Mouse (Mus musculus): Measurements from ENCODE around the gene Snn. TPM values are rescaled to one million over a fixed set of nuclear protein-coding genes. Genes with fewer than 3 reads are reported as not detected.

The Snn gene
- total and polyA plus RNA-seq, 3 experiments: 22.6 to 32.3 (median 23.9) TPM

DNA sequence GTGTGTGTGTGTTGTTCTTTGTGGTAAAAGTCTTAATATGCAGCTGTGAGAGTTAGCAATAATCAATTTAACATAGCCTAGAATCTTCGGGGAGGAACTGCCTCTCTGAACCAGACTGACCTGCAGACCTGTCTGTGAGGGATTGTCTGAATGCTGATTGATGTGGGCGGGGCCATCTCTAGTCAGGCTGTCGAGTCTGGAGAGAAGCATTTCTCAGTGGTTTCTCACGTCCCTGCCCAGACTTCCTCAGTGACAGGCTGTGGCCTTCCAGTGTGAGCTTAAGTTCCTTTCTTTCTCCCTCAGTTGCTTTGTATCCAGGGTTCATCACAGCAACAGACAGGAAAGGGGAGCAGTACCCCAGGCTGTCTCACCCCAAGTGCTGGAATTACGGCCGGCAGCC is 6.3 kb upstream of the Snn start:
- Histone ChIP-seq H3K4me1 (ENCODE audit: control insufficient read depth, insufficient read depth, low read length) (no peaks in the 10 kb centered on the region), H3K36me3 (ENCODE audit: control insufficient read depth, insufficient read depth, low read length) (no peaks in the 10 kb centered on the region), H3K4me3 (no peak overlapping the region), H3K27ac (no peak overlapping the region), H3K27me3 (ENCODE audit: control insufficient read depth, insufficient read depth, low read length) (no peaks in the 10 kb centered on the region), H3K79me2 (replicated peaks; ENCODE audit: control insufficient read depth, insufficient read depth, low read length) (no peaks in the 10 kb centered on the region), H3K9ac (ENCODE audit: low read depth, low read length) (no peak overlapping the region)
- no peak for DNase-seq
- intact Hi-C loops (cut with DNase I): no loop called here
- TF ChIP-seq EP300 (IDR thresholded peaks at IDR 0.05; ENCODE audit: insufficient read depth, low read depth, low read length): no peak
- TF ChIP-seq CTCF (IDR thresholded peaks at IDR 0.05): no peak
- no peak for TF ChIP-seq POLR2A (IDR thresholded peaks at IDR 0.05; ENCODE audit: insufficient read depth, low read depth, low read length)
- WGBS: 81% methylated on average over 6 of the region's 6 CpGs

DNA sequence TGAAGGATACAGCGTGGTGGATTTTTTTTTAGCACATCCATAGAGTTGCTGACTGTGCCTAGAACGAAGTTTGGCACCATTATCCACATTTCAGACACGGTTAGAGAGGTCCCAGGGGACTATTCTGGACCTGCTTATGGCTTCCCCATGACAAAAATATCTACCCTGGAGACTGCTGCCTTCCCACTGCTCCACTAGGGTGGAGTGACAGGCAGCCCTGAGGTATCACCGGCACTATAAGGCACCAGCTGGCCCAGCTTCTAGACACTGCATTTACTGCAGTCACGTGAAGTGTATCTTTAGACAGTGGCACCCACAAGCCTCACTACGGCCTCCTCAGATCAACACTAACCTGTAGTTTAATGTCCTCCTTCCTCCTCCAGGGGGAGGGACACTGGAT is 5.9 kb upstream of the Snn start:
- Histone ChIP-seq H3K9ac (ENCODE audit: low read depth, low read length) (no peak overlapping the region), H3K79me2 (replicated peaks; ENCODE audit: control insufficient read depth, insufficient read depth, low read length) (no peaks in the 10 kb centered on the region), H3K4me3 (no peak overlapping the region), H3K27ac (no peak overlapping the region), H3K36me3 (ENCODE audit: control insufficient read depth, insufficient read depth, low read length) (no peaks in the 10 kb centered on the region), H3K4me1 (ENCODE audit: control insufficient read depth, insufficient read depth, low read length) (no peaks in the 10 kb centered on the region), H3K27me3 (ENCODE audit: control insufficient read depth, insufficient read depth, low read length) (no peaks in the 10 kb centered on the region)
- no peak for DNase-seq
- WGBS: 56% methylated on average over 6 of the region's 6 CpGs
- TF ChIP-seq CTCF (IDR thresholded peaks at IDR 0.05) (peak; percentile 8; the same call in 1 of the 2 replicates), POLR2A (IDR thresholded peaks at IDR 0.05; ENCODE audit: insufficient read depth, low read depth, low read length) (no peak)
- intact Hi-C loops (cut with DNase I): no loop called here

DNA sequence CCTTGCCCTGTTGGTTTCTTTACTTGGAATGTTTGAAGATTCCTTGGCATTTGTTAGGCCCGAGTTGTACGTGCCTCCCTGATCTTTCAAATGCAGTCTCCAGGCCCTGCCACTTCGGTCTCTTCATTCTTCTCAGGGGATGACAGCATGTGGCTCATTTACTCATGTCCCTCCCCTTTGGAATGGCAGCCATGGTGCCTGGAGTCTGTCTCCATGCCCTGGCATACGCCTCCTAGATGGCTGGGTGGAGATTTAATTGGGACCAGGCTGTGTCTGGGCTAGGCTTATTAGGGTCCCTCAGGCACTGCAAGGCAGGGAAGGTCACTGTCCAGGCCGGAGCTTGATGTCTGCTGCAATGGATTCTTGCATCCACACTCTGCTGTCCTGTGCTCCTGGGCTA is 4.8 kb upstream of the Snn start:
- DNase-seq: no peak
- no peak overlapping the region for H3K27ac ChIP-seq
- no peak overlapping the region for H3K4me3 ChIP-seq
- H3K79me2 ChIP-seq (replicated peaks; ENCODE audit: control insufficient read depth, insufficient read depth, low read length): no peaks in the 10 kb centered on the region
- WGBS: 90% methylated on average over 5 of the region's 5 CpGs
- no peaks in the 10 kb centered on the region for H3K4me1 ChIP-seq (ENCODE audit: control insufficient read depth, insufficient read depth, low read length)
- intact Hi-C loops (cut with DNase I): no loop called here
- no peak overlapping the region for H3K9ac ChIP-seq (ENCODE audit: low read depth, low read length)
- H3K27me3 ChIP-seq (ENCODE audit: control insufficient read depth, insufficient read depth, low read length): no peaks in the 10 kb centered on the region
- no peaks in the 10 kb centered on the region for H3K36me3 ChIP-seq (ENCODE audit: control insufficient read depth, insufficient read depth, low read length)
- TF ChIP-seq CTCF (IDR thresholded peaks at IDR 0.05) (no peak), EP300 (IDR thresholded peaks at IDR 0.05; ENCODE audit: insufficient read depth, low read depth, low read length) (no peak), POLR2A (IDR thresholded peaks at IDR 0.05; ENCODE audit: insufficient read depth, low read depth, low read length) (no peak)

DNA sequence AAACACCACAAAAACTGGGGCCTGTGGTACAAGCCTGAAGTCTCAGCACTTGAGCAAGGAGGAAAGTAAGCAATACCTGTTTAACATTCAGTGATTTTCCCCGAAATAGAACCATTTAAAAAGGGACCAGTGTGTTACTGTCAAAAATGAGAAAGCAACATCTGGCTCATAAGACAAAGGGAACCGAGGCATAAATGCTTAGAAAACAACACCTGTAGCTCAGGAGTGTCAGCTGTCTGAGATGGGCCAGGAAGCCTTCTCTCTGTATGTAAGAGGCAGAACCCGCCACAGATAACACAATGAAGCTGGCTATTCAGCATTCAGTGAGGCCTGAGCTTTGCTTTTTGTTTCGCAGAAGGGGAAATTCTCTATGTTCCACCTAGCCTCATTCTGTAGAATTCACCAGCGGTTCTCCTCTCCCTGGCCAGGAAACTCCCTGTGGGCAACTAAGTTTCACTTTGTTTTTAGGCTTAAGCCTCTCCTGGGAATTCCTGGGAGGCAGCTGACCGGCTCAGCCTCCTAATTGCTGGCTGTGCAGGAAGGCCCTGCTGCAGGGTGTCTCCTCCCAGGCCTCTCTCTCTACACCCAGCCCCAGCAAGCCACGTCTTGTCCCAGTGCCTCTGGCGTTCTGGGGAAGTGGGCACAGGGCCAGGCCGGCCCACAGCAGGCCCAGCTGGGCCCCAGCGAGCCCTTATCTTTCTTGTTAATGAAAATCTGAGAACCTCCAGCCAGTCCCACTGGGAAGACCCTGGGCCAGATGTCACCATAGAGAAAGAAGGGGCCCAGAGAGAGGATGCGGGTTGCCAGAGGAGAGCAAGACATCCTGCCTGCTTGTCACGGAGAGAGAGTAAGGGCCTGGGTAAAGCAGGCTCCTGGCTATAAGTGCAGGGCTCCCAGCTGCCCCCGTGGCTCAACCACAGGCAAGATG is 2.3 kb downstream of the Snn start:
- peaks cover 14% of the 10 kb centered on the region for H3K4me1 ChIP-seq (ENCODE audit: control insufficient read depth, insufficient read depth, low read length)
- peak; percentile 90 to 92 for DNase-seq
- H3K9ac ChIP-seq (ENCODE audit: low read depth, low read length): peak overlapping the region; percentile 34
- TF ChIP-seq POLR2A (IDR thresholded peaks at IDR 0.05; ENCODE audit: insufficient read depth, low read depth, low read length) (peak; percentile 47), EP300 (IDR thresholded peaks at IDR 0.05; ENCODE audit: insufficient read depth, low read depth, low read length) (peak; percentile 78; the same call in 1 of the 2 replicates), CTCF (IDR thresholded peaks at IDR 0.05) (no peak)
- H3K27ac ChIP-seq: peak overlapping the region; percentile 89
- peaks cover 3% of the 10 kb centered on the region for H3K36me3 ChIP-seq (ENCODE audit: control insufficient read depth, insufficient read depth, low read length)
- no peaks in the 10 kb centered on the region for H3K27me3 ChIP-seq (ENCODE audit: control insufficient read depth, insufficient read depth, low read length)
- WGBS: 16% methylated on average over 13 of the region's 13 CpGs
- intact Hi-C loops (cut with DNase I): loop anchor here (2.0 kb wide), 1 partner anchor 16 kb away; no protein-coding TSS in a partner anchor
- peak overlapping the region; percentile 9 for H3K4me3 ChIP-seq
- no peaks in the 10 kb centered on the region for H3K79me2 ChIP-seq (replicated peaks; ENCODE audit: control insufficient read depth, insufficient read depth, low read length)

DNA sequence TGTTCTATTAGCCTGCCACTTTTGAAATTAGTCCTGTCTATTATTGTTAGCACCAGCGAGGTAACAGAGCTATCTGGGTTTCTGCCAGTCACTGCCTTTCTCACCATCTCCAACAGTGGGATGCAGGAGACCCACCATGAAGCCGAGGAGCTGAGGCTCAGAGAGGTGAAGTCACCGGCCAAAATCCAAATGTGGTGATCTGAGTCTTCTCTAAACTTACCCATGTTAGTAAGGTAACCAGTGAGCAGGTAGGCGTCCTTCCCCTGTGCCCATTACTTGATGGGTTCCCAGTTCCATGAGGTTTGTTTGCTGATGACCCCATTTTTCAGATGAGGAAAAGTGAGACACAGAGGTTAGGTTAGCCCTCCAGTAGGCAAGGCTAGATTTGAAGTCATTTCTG is 3.6 kb downstream of the Snn start:
- WGBS: 88% methylated on average over 4 of the region's 4 CpGs
- no peak overlapping the region for H3K27ac ChIP-seq
- H3K4me1 ChIP-seq (ENCODE audit: control insufficient read depth, insufficient read depth, low read length): peaks cover 17% of the 10 kb centered on the region
- DNase-seq: no peak
- no peak overlapping the region for H3K9ac ChIP-seq (ENCODE audit: low read depth, low read length)
- H3K36me3 ChIP-seq (ENCODE audit: control insufficient read depth, insufficient read depth, low read length): peaks cover 3% of the 10 kb centered on the region
- H3K27me3 ChIP-seq (ENCODE audit: control insufficient read depth, insufficient read depth, low read length): no peaks in the 10 kb centered on the region
- H3K79me2 ChIP-seq (replicated peaks; ENCODE audit: control insufficient read depth, insufficient read depth, low read length): no peaks in the 10 kb centered on the region
- intact Hi-C loops (cut with DNase I): no loop called here
- no peak overlapping the region for H3K4me3 ChIP-seq
- TF ChIP-seq EP300 (IDR thresholded peaks at IDR 0.05; ENCODE audit: insufficient read depth, low read depth, low read length) (no peak), CTCF (IDR thresholded peaks at IDR 0.05) (no peak)

DNA sequence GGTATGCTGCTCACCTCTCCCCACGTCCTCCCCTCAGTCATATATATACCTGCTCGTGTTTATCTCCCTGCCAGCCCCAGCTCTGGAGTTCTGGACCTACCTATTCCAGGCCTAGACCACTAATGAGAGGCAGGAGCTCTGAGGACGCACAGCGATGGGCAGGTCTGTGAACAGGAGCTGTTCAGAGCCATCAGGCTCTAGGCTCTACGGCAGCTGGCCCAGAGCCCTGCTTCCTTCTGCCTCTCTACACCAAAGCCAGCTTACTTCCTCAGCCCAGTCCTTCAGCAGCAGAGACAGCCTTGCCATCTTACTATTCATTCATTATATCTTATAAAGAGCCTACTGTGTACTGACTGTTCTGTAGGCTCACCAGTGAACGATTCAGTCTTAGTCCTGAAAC is 4.0 kb downstream of the Snn start:
- no peak overlapping the region for H3K9ac ChIP-seq (ENCODE audit: low read depth, low read length)
- no peak for DNase-seq
- TF ChIP-seq EP300 (IDR thresholded peaks at IDR 0.05; ENCODE audit: insufficient read depth, low read depth, low read length): no peak
- TF ChIP-seq CTCF (IDR thresholded peaks at IDR 0.05): no peak
- no peak for TF ChIP-seq POLR2A (IDR thresholded peaks at IDR 0.05; ENCODE audit: insufficient read depth, low read depth, low read length)
- H3K36me3 ChIP-seq (ENCODE audit: control insufficient read depth, insufficient read depth, low read length): peaks cover 3% of the 10 kb centered on the region
- H3K27me3 ChIP-seq (ENCODE audit: control insufficient read depth, insufficient read depth, low read length): no peaks in the 10 kb centered on the region
- H3K4me1 ChIP-seq (ENCODE audit: control insufficient read depth, insufficient read depth, low read length): peaks cover 20% of the 10 kb centered on the region
- H3K79me2 ChIP-seq (replicated peaks; ENCODE audit: control insufficient read depth, insufficient read depth, low read length): no peaks in the 10 kb centered on the region
- no peak overlapping the region for H3K4me3 ChIP-seq
- 89% methylated on average over 6 of the region's 6 CpGs for WGBS
- H3K27ac ChIP-seq: no peak overlapping the region
- intact Hi-C loops (cut with DNase I): no loop called here
